Mouse (Mus musculus): ENCODE results near the gene Plekha6. TPM values are rescaled to one million over a fixed set of nuclear protein-coding genes. Genes with fewer than 3 reads are reported as not detected.

Gene Plekha6
- total RNA-seq, 2 experiments from 2014 or later = 57.2 to 59.3 TPM

- intact Hi-C loops (cut with DNase I) = no loop called here
- DNase-seq (ENCODE audit: extremely low spot score in 1 of 2, low spot score in 2 of 2) = peak; percentile 24 to 66
These were observed 62.1 kb downstream of the Plekha6 start for GRCm38 (mm10) chr1:133225963-133226660.

- DNase-seq (ENCODE audit: extremely low spot score in 1 of 2, low spot score in 2 of 2) = peak; percentile 38 to 69
- intact Hi-C loops (cut with DNase I) = no loop called here
These were observed 62.9 kb downstream of the Plekha6 start for GRCm38 (mm10) chr1:133226928-133227327.

- intact Hi-C loops (cut with DNase I) = no loop called here
- DNase-seq (ENCODE audit: extremely low spot score in 1 of 2, low spot score in 2 of 2) = no peak
These were observed 63.4 kb downstream of the Plekha6 start for GRCm38 (mm10) chr1:133227378-133227777.

- intact Hi-C loops (cut with DNase I) = no loop called here
- DNase-seq (ENCODE audit: extremely low spot score in 1 of 2, low spot score in 2 of 2) = peak in 1 of 2 experiments; percentile 44
These were observed 64.9 kb downstream of the Plekha6 start for GRCm38 (mm10) chr1:133228809-133229487.

- no peak for DNase-seq (ENCODE audit: extremely low spot score in 1 of 2, low spot score in 2 of 2)
- intact Hi-C loops (cut with DNase I) = no loop called here
These were observed 67.6 kb downstream of the Plekha6 start for GRCm38 (mm10) chr1:133231523-133232193.

- intact Hi-C loops (cut with DNase I) = no loop called here
These were observed 71.9 kb downstream of the Plekha6 start for GRCm38 (mm10) chr1:133235909-133236308.

GRCm38 (mm10) chr1:133236693-133237440 lies 72.9 kb downstream of the Plekha6 start:
- intact Hi-C loops (cut with DNase I) = no loop called here

More at GRCm38 (mm10) chr1:133235909-133236308, 71.9 kb downstream of the Plekha6 start:
- peak in 1 of 2 experiments; percentile 12 for DNase-seq (ENCODE audit: extremely low spot score in 1 of 2, low spot score in 2 of 2)

GRCm38 (mm10) chr1:133237670-133238069 lies 73.7 kb downstream of the Plekha6 start:
- intact Hi-C loops (cut with DNase I) = no loop called here
- DNase-seq (ENCODE audit: extremely low spot score in 1 of 2, low spot score in 2 of 2) = peak in 1 of 2 experiments; percentile 37

More at GRCm38 (mm10) chr1:133236693-133237440, 72.9 kb downstream of the Plekha6 start:
- peak in 1 of 2 experiments; percentile 45 for DNase-seq (ENCODE audit: extremely low spot score in 1 of 2, low spot score in 2 of 2)

GRCm38 (mm10) chr1:133239121-133239812 lies 75.3 kb downstream of the Plekha6 start:
- intact Hi-C loops (cut with DNase I) = no loop called here
- DNase-seq (ENCODE audit: extremely low spot score in 1 of 2, low spot score in 2 of 2) = peak in 1 of 2 experiments; percentile 38

- intact Hi-C loops (cut with DNase I) = no loop called here
- no peak for DNase-seq (ENCODE audit: extremely low spot score in 1 of 2, low spot score in 2 of 2)
These were observed 75.8 kb downstream of the Plekha6 start for GRCm38 (mm10) chr1:133239813-133240160.

GRCm38 (mm10) chr1:133240881-133241280 lies 76.9 kb downstream of the Plekha6 start:
- intact Hi-C loops (cut with DNase I) = no loop called here
- no peak for DNase-seq (ENCODE audit: extremely low spot score in 1 of 2, low spot score in 2 of 2)

- no peak for DNase-seq (ENCODE audit: extremely low spot score in 1 of 2, low spot score in 2 of 2)
These were observed 80.7 kb downstream of the Plekha6 start for GRCm38 (mm10) chr1:133244668-133245067.

GRCm38 (mm10) chr1:133245690-133246619 lies 81.9 kb downstream of the Plekha6 start:
- intact Hi-C loops (cut with DNase I) = no loop called here

More at GRCm38 (mm10) chr1:133244668-133245067, 80.7 kb downstream of the Plekha6 start:
- intact Hi-C loops (cut with DNase I) = no loop called here

GRCm38 (mm10) chr1:133247189-133247588 lies 83.2 kb downstream of the Plekha6 start:
- intact Hi-C loops (cut with DNase I) = no loop called here
- no peak for DNase-seq (ENCODE audit: extremely low spot score in 1 of 2, low spot score in 2 of 2)

More at GRCm38 (mm10) chr1:133245690-133246619, 81.9 kb downstream of the Plekha6 start:
- peak in 1 of 2 experiments; percentile 8 for DNase-seq (ENCODE audit: extremely low spot score in 1 of 2, low spot score in 2 of 2)

GRCm38 (mm10) chr1:133250761-133251160 lies 86.8 kb downstream of the Plekha6 start:
- peak in 1 of 2 experiments; percentile 11 for DNase-seq (ENCODE audit: extremely low spot score in 1 of 2, low spot score in 2 of 2)
- intact Hi-C loops (cut with DNase I) = no loop called here

GRCm38 (mm10) chr1:133251625-133252034 lies 87.6 kb downstream of the Plekha6 start:
- peak in 1 of 2 experiments; percentile 19 for DNase-seq (ENCODE audit: extremely low spot score in 1 of 2, low spot score in 2 of 2)
- intact Hi-C loops (cut with DNase I) = no loop called here

GRCm38 (mm10) chr1:133252251-133252650 lies 88.2 kb downstream of the Plekha6 start:
- intact Hi-C loops (cut with DNase I) = no loop called here
- peak in 1 of 2 experiments; percentile 10 for DNase-seq (ENCODE audit: extremely low spot score in 1 of 2, low spot score in 2 of 2)

Measured in left cerebral cortex, postnatal 10 days (tissue).